20 mouse cellular contexts compared by ENCODE assay signal in genomic region chr1:162862328-162862727, GRCm38 (mm10). TPM values are rescaled to one million over a fixed set of nuclear protein-coding genes. Genes with fewer than 3 reads are reported as not detected.
A peak's percentile ranks its signal among the peaks of the same experiment; 100 is the strongest.
DNase-seq lines count a peak whose midpoint lies in the region; ATAC-seq and TF ChIP-seq lines count a peak whose summit lies in the region.
"Had no signal": no experiment of that assay in that cellular context is flagged by ENCODE, and none has a peak within 500 bp of the region (broad histone marks: within the 10 kb centered on the region; RNA-seq: fewer than 3 reads in every experiment).

No protein-coding gene starts in this region.

- DNase-seq in kidney, postnatal 0 days (ENCODE audit: low spot score) = peak; percentile 57
- no peak for DNase-seq in kidney, adult 11 months
- no peak for DNase-seq in stomach, postnatal 0 days (ENCODE audit: low spot score)
- DNase-seq in embryo, embryonic 11 days = peak; percentile 37
- no peak for DNase-seq in thymus, postnatal 10 days (ENCODE audit: low spot score in 2 of 2)
- DNase-seq in retina, postnatal 1 day = no peak
- DNase-seq: cerebellum, adult 11 months; cerebellum, postnatal 25 days; forebrain, postnatal 0 days; gastrocnemius, postnatal 10 days; right cerebral cortex, postnatal 25 days; thymus, postnatal 4 days had no signal

- no peaks in the 10 kb centered on the region for H3K36me3 ChIP-seq in kidney, postnatal 0 days (ENCODE audit: insufficient read depth, low read length)
- H3K36me3 ChIP-seq in stomach, embryonic 14.5 days (ENCODE audit: control insufficient read depth, insufficient read depth, low read length) = no peaks in the 10 kb centered on the region
- no peaks in the 10 kb centered on the region for H3K36me3 ChIP-seq in stomach, postnatal 0 days (ENCODE audit: control insufficient read depth, insufficient read depth, low read length)
- no peaks in the 10 kb centered on the region for H3K36me3 ChIP-seq in stomach, embryonic 16.5 days (ENCODE audit: control insufficient read depth, insufficient read depth, low read length)
- H3K36me3 ChIP-seq: embryonic facial prominence, embryonic 13.5 days; hindbrain, embryonic 13.5 days; limb, embryonic 15.5 days; midbrain, embryonic 15.5 days had no signal

- no peak for TF ChIP-seq EP300 in stomach, postnatal 0 days (optimal IDR thresholded peaks at IDR 0.05)

- H3K9ac ChIP-seq in kidney, postnatal 0 days (ENCODE audit: low read depth, low read length) = no peak overlapping the region
- no peak overlapping the region for H3K9ac ChIP-seq in stomach, embryonic 14.5 days (replicated peaks; ENCODE audit: low read depth, low read length)
- H3K9ac ChIP-seq in stomach, postnatal 0 days (ENCODE audit: low read length) = no peak overlapping the region
- no peak overlapping the region for H3K9ac ChIP-seq in stomach, embryonic 16.5 days (ENCODE audit: low read length)
- H3K9ac ChIP-seq: embryonic facial prominence, embryonic 13.5 days; forebrain, postnatal 0 days; hindbrain, embryonic 13.5 days; limb, embryonic 15.5 days; midbrain, embryonic 15.5 days had no signal

- 0 out of 2 replicates have a peak overlapping the region, but pooled peaks have one; percentile 1 for H3K27ac ChIP-seq in kidney, postnatal 0 days
- H3K27ac ChIP-seq in stomach, embryonic 14.5 days (ENCODE audit: low read length) = peak overlapping the region; percentile 52; the same call in 1 of the 2 replicates
- no peak overlapping the region for H3K27ac ChIP-seq in stomach, postnatal 0 days (replicated peaks)
- H3K27ac ChIP-seq in stomach, embryonic 16.5 days (ENCODE audit: low read length) = peak overlapping the region; percentile 2; the same call in 1 of the 2 replicates
- H3K27ac ChIP-seq: embryonic facial prominence, embryonic 13.5 days; hindbrain, embryonic 13.5 days; limb, embryonic 15.5 days; midbrain, embryonic 15.5 days had no signal

- TF ChIP-seq CTCF in kidney, postnatal 0 days (IDR thresholded peaks at IDR 0.05; ENCODE audit: low read depth) = no peak
- TF ChIP-seq CTCF in stomach, postnatal 0 days (IDR thresholded peaks at IDR 0.05; ENCODE audit: low read depth) = no peak

- no peak overlapping the region for H3K4me3 ChIP-seq in kidney, postnatal 0 days (replicated peaks; ENCODE audit: low read depth, low read length)
- H3K4me3 ChIP-seq in stomach, embryonic 14.5 days (ENCODE audit: low read depth, low read length) = no peak overlapping the region
- no peak overlapping the region for H3K4me3 ChIP-seq in stomach, postnatal 0 days (ENCODE audit: low read depth, low read length)
- H3K4me3 ChIP-seq in stomach, embryonic 16.5 days (replicated peaks; ENCODE audit: low read length) = no peak overlapping the region
- H3K4me3 ChIP-seq: embryonic facial prominence, embryonic 13.5 days; hindbrain, embryonic 13.5 days; limb, embryonic 15.5 days; midbrain, embryonic 15.5 days had no signal

- H3K4me2 ChIP-seq in kidney, postnatal 0 days (ENCODE audit: low read length) = no peak overlapping the region
- no peak overlapping the region for H3K4me2 ChIP-seq in stomach, embryonic 14.5 days (replicated peaks; ENCODE audit: low read depth, low read length)
- H3K4me2 ChIP-seq in stomach, postnatal 0 days (replicated peaks; ENCODE audit: low read depth) = no peak overlapping the region
- H3K4me2 ChIP-seq in stomach, embryonic 16.5 days (ENCODE audit: low read depth, low read length) = no peak overlapping the region
- H3K4me2 ChIP-seq: embryonic facial prominence, embryonic 13.5 days; hindbrain, embryonic 13.5 days; limb, embryonic 15.5 days; midbrain, embryonic 15.5 days had no signal

- 0 out of 2 replicates have a peak, but pooled peaks cover 6% of the 10 kb centered on the region for H3K4me1 ChIP-seq in kidney, postnatal 0 days (replicated peaks; ENCODE audit: insufficient read depth, low read length)
- H3K4me1 ChIP-seq in stomach, embryonic 14.5 days (ENCODE audit: control insufficient read depth, insufficient read depth, low read length) = 0 out of 2 replicates have a peak, but pooled peaks cover 4% of the 10 kb centered on the region
- no peaks in the 10 kb centered on the region for H3K4me1 ChIP-seq in stomach, postnatal 0 days (replicated peaks; ENCODE audit: control insufficient read depth, insufficient read depth)
- peaks cover 7% of the 10 kb centered on the region; the same call in 1 of the 2 replicates for H3K4me1 ChIP-seq in stomach, embryonic 16.5 days (ENCODE audit: control insufficient read depth, insufficient read depth, low read length)

- no peak for ATAC-seq in kidney, postnatal 0 days (replicated peaks; ENCODE audit: low FRiP score, low read depth)
- no peak for ATAC-seq in stomach, embryonic 14.5 days (ENCODE audit: insufficient number of reproducible peaks, insufficient read depth, low FRiP score, low read depth)
- no peak for ATAC-seq in stomach, postnatal 0 days (ENCODE audit: low FRiP score, low TSS enrichment)
- ATAC-seq in stomach, embryonic 16.5 days (ENCODE audit: insufficient read depth, low FRiP score) = no peak
- ATAC-seq: forebrain, postnatal 0 days; lung, postnatal 0 days; midbrain, embryonic 15.5 days had no signal

- H3K27me3 ChIP-seq in kidney, postnatal 0 days (ENCODE audit: insufficient read depth, low read length) = no peaks in the 10 kb centered on the region
- no peaks in the 10 kb centered on the region for H3K27me3 ChIP-seq in stomach, embryonic 14.5 days (ENCODE audit: control insufficient read depth, insufficient read depth, low read length)
- H3K27me3 ChIP-seq in stomach, postnatal 0 days (ENCODE audit: control insufficient read depth, insufficient read depth, low read length) = no peaks in the 10 kb centered on the region
- no peaks in the 10 kb centered on the region for H3K27me3 ChIP-seq in stomach, embryonic 16.5 days (ENCODE audit: control insufficient read depth, insufficient read depth, low read length)
- H3K27me3 ChIP-seq: embryonic facial prominence, embryonic 13.5 days; hindbrain, embryonic 13.5 days; limb, embryonic 15.5 days; midbrain, embryonic 15.5 days had no signal

- no peaks in the 10 kb centered on the region for H3K9me3 ChIP-seq in kidney, postnatal 0 days (replicated peaks; ENCODE audit: low read length)
- H3K9me3 ChIP-seq in stomach, embryonic 14.5 days (ENCODE audit: control insufficient read depth, low read depth, low read length) = no peaks in the 10 kb centered on the region
- H3K9me3 ChIP-seq in stomach, postnatal 0 days (ENCODE audit: control insufficient read depth, low read length) = no peaks in the 10 kb centered on the region
- H3K9me3 ChIP-seq in stomach, embryonic 16.5 days (replicated peaks; ENCODE audit: control insufficient read depth, low read length) = no peaks in the 10 kb centered on the region
- H3K9me3 ChIP-seq: embryonic facial prominence, embryonic 13.5 days; hindbrain, embryonic 13.5 days; limb, embryonic 15.5 days; midbrain, embryonic 15.5 days had no signal

- 31% methylated on average over 1 of the region's 1 CpGs for WGBS in kidney, postnatal 0 days
- 10% methylated on average over 1 of the region's 1 CpGs for WGBS in stomach, embryonic 14.5 days
- WGBS in stomach, postnatal 0 days = 38% methylated on average over 1 of the region's 1 CpGs
- WGBS in stomach, embryonic 16.5 days = 31% methylated on average over 1 of the region's 1 CpGs

RNA-seq across cellular contexts. Expression of gene Fmo1, which starts 4.1 kb away (rescaled TPM):
- polyA plus RNA-seq in kidney, postnatal 0 days (2015; fragmentation: Nextera tagmentation; extraction: Ambion mirVana) = 82.2 and 82.5 TPM in 2 replicates
- 7.0 and 10.6 TPM in 2 replicates for polyA plus RNA-seq in stomach, embryonic 14.5 days (2014; fragmentation: Nextera tagmentation; extraction: Ambion mirVana)
- 14.7 and 18.3 TPM in 2 replicates for polyA plus RNA-seq in stomach, postnatal 0 days (2015; fragmentation: Nextera tagmentation; extraction: Ambion mirVana)
- 23.2 and 29.0 TPM in 2 replicates for polyA plus RNA-seq in stomach, embryonic 16.5 days (2015; fragmentation: Nextera tagmentation; extraction: Ambion mirVana)

RNA-seq across cellular contexts. Expression of gene Fmo2, which starts 36.2 kb away (rescaled TPM):
- 30.3 and 31.8 TPM in 2 replicates for polyA plus RNA-seq in kidney, postnatal 0 days (2015; fragmentation: Nextera tagmentation; extraction: Ambion mirVana)
- polyA plus RNA-seq in stomach, embryonic 14.5 days (2014; fragmentation: Nextera tagmentation; extraction: Ambion mirVana) = 1.4 and 2.6 TPM in 2 replicates
- 16.4 and 17.7 TPM in 2 replicates for polyA plus RNA-seq in stomach, postnatal 0 days (2015; fragmentation: Nextera tagmentation; extraction: Ambion mirVana)
- 8.2 and 8.5 TPM in 2 replicates for polyA plus RNA-seq in stomach, embryonic 16.5 days (2015; fragmentation: Nextera tagmentation; extraction: Ambion mirVana)
- polyA plus RNA-seq: midbrain, embryonic 15.5 days; neural tube, embryonic 11.5 days had no signal

RNA-seq across cellular contexts. Expression of gene Fmo4, which starts 48.6 kb away (rescaled TPM):
- polyA plus RNA-seq in kidney, postnatal 0 days (2015; fragmentation: Nextera tagmentation; extraction: Ambion mirVana) = 2.2 and 2.3 TPM in 2 replicates
- polyA plus RNA-seq in stomach, embryonic 14.5 days (2014; fragmentation: Nextera tagmentation; extraction: Ambion mirVana) = 0.90 TPM in 1 of 2 replicates, not detected in the other
- polyA plus RNA-seq in stomach, postnatal 0 days (2015; fragmentation: Nextera tagmentation; extraction: Ambion mirVana) = 0.51 and 0.62 TPM in 2 replicates
- polyA plus RNA-seq in stomach, embryonic 16.5 days (2015; fragmentation: Nextera tagmentation; extraction: Ambion mirVana) = 1.3 and 1.7 TPM in 2 replicates

Comparison
In these comparisons a context has a peak if more than half of its experiments do, and no peak if none do; other contexts are left out.
1. DNase-seq: peak in kidney, postnatal 0 days (single experiment) and embryo, embryonic 11 days (single experiment); none in kidney, adult 11 months (single experiment), stomach, postnatal 0 days (single experiment), thymus, postnatal 10 days (0 of 2) and retina, postnatal 1 day (single experiment).